Mouse (Mus musculus) cortical plate, adult 2 months (tissue): ENCODE measurements at regions not wholly inside any gene's neighbourhood (a gene's known extent, or its start where the extent isn't known, plus 50 kb on each side); places are given as distances from the start of the nearest gene placed in this dataset.

ENCODE experiments used
- CTCF ChIP-seq: fragments of 200-500 bp; IDR thresholded peaks from 2 replicates; pipeline ENCODE4 v1.5.1; 2011; ENCODE audit warnings: mild to moderate bottlenecking, control low read depth, low read length; ENCODE audit not compliant: insufficient read depth; ENCODE audit errors: extremely low read depth
- POLR2A ChIP-seq: fragments of 200-500 bp; IDR thresholded peaks from 2 replicates; pipeline ENCODE4 v1.6.1; 2011; ENCODE audit warnings: mild to moderate bottlenecking, low read length, control low read depth; ENCODE audit not compliant: insufficient read depth; ENCODE audit errors: extremely low read depth

GRCm38 (mm10) chr8:95991826-95992463 is 103.6 kb upstream of the Got2 start:
- TF ChIP-seq POLR2A = no peak
- no peak for TF ChIP-seq CTCF
